Mouse (Mus musculus) limb, embryonic 11.5 days (tissue): ENCODE measurements around the gene Lamc3. TPM values are rescaled to one million over a fixed set of nuclear protein-coding genes. Genes with fewer than 3 reads are reported as not detected.

Source experiments
- ATAC-seq: fragments of 200-750 bp; cut with Nextera tagmentation; 2 replicates; pipeline ENCODE4 v1.8.0; 2017; ENCODE audit warnings: low read depth; ENCODE audit not compliant: insufficient number of reproducible peaks, low FRiP score, low TSS enrichment
- DNase-seq: peaks from one replicate; pipeline ENCODE4 v3.0.0-alpha.2; 2015; ENCODE audit warnings: low spot score
- H3K27ac ChIP-seq: fragments of 300-500 bp; sonication (generic); replicated peaks from 2 replicates; pipeline ENCODE4 v1.5.1; 2014; ENCODE audit warnings: low read depth, mild to moderate bottlenecking, low read length
- H3K27me3 ChIP-seq: fragments of 300-500 bp; sonication (generic); 2 replicates; pipeline ENCODE4 v1.6.1; 2014; ENCODE audit warnings: mild to moderate bottlenecking, low read length, mixed read lengths; ENCODE audit not compliant: control insufficient read depth, insufficient read depth
- H3K36me3 ChIP-seq: fragments of 300-500 bp; sonication (generic); 2 replicates; pipeline ENCODE4 v1.6.1; 2014; ENCODE audit warnings: mild to moderate bottlenecking, low read length, moderate library complexity, mixed read lengths; ENCODE audit not compliant: control insufficient read depth, insufficient read depth
- H3K4me1 ChIP-seq: fragments of 300-500 bp; sonication (generic); 2 replicates; pipeline ENCODE4 v1.6.1; 2014; ENCODE audit warnings: low read length, mixed read lengths; ENCODE audit not compliant: control insufficient read depth, insufficient read depth
- H3K4me2 ChIP-seq: fragments of 300-500 bp; sonication (generic); 2 replicates; pipeline ENCODE4 v1.6.1; 2014; ENCODE audit warnings: low read depth, mild to moderate bottlenecking, moderate library complexity; ENCODE audit not compliant: severe bottlenecking
- H3K4me3 ChIP-seq: fragments of 300-500 bp; sonication (generic); 2 replicates; pipeline ENCODE4 v1.5.1; 2014; ENCODE audit warnings: low read depth, low read length
- H3K9ac ChIP-seq: fragments of 300-500 bp; sonication (generic); 2 replicates; pipeline ENCODE4 v1.6.1; 2014; ENCODE audit warnings: mild to moderate bottlenecking, low read length
- H3K9me3 ChIP-seq: fragments of 300-500 bp; sonication (generic); 2 replicates; pipeline ENCODE4 v1.6.1; 2016; ENCODE audit warnings: low read length; ENCODE audit not compliant: control insufficient read depth
- WGBS: fragments of 180-500 bp; shearing (Covaris S2); extraction: QIAGEN DNeasy Blood & Tissue Kit; methylation state at CpG from one replicate; pipeline ENCODE4 v1.1.7; 2014; 5-methylcytosine and 5-hydroxymethylcytosine counted together
- polyA plus RNA-seq: library from polyadenylated mRNA; unstranded; fragments of >200 nt; fragmentation: Nextera tagmentation; extraction: Ambion mirVana; gene quantifications from 2 replicates; pipeline ENCODE4 v1.2.1, GENCODE M21; 2014

Lamc3 gene
- polyA plus RNA-seq, 1 experiment from 2014 or later = 0.13 TPM

DNA sequence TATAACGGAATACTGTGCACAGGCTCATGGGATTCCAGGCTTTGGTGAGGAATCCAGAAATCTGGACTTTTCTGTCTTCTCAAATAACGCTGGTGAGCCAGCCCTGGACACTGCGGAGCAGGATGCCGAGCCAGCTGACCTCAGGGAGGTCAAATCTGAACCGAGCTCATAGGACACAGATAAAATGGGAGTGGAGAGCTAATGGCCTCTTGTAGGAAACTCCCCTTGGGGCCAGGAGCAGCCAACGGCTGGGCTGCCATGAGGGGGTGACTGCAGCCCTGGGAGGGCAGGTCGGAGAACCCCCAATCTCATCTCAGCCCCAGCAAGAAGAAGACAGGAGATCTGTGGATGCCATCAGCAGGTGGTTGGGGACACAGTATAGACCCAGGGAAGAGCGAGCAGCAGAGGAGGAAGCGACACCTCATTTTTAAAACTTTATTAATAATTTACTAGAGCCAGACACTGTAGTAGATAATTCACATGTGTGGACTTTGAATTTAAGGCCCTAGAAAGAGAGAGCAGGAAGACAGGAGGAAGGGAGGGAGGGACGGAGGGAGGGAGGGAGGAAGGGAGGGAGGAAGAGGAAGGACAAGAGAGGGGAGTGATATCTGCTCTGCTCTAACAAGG is 18.4 kb upstream of the Lamc3 start:
- Histone ChIP-seq H3K4me2 (no peak overlapping the region), H3K27ac (no peak overlapping the region), H3K9me3 (no peaks in the 10 kb centered on the region), H3K27me3 (no peaks in the 10 kb centered on the region), H3K36me3 (no peaks in the 10 kb centered on the region), H3K4me3 (no peak overlapping the region), H3K4me1 (peaks cover 3% of the 10 kb centered on the region; the same call in 1 of the 2 replicates), H3K9ac (no peak overlapping the region)
- DNase-seq (no peak), ATAC-seq (no peak)
- 69% methylated on average over 10 of the region's 10 CpGs for WGBS

DNA sequence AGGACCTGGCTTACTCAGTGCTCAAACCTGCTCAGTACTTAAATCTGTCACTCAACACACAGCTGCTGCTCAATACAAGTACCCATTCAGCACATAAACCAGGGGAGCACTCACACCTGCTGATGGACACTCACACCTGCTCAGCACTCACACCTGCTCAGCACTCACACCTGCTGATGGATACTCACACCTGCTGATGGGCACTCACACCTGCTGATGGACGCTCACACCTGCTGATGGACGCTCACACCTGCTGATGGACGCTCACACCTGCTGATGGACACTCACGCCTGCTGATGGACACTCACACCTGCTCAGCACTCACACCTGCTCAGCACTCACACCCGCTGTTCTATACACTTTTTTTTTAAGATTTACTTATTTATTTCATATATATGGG is 17.4 kb upstream of the Lamc3 start:
- ATAC-seq = no peak
- Histone ChIP-seq H3K4me2 (no peak overlapping the region), H3K9ac (no peak overlapping the region), H3K4me3 (no peak overlapping the region), H3K9me3 (no peaks in the 10 kb centered on the region), H3K27ac (no peak overlapping the region), H3K27me3 (no peaks in the 10 kb centered on the region), H3K4me1 (peaks cover 3% of the 10 kb centered on the region; the same call in 1 of the 2 replicates), H3K36me3 (no peaks in the 10 kb centered on the region)
- no peak for DNase-seq
- WGBS = 94% methylated on average over 5 of the region's 5 CpGs

DNA sequence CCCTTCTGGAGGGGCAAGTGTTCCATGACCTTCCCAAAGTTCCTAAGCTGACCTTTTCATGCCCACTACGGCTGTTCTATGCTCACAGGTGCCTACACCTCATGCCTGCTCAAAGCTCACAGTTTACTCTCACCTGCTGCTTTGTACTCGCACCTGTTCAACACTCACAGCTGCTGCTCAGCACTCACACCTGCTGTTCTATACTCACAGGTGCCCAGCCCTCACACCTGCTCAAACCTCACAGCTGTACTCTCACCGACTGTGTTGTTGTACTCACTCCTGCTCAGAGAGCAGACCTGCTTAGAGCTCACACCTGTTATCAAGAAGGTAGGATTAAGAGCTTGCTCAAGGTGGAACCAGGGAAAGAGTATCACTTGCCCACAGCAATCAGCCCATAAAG is 16.4 kb upstream of the Lamc3 start:
- Histone ChIP-seq H3K9ac (no peak overlapping the region), H3K27me3 (no peaks in the 10 kb centered on the region), H3K9me3 (no peaks in the 10 kb centered on the region), H3K4me3 (no peak overlapping the region), H3K36me3 (no peaks in the 10 kb centered on the region), H3K27ac (no peak overlapping the region), H3K4me2 (no peak overlapping the region), H3K4me1 (peaks cover under 1% of the 10 kb centered on the region; the same call in 1 of the 2 replicates)
- ATAC-seq (no peak), DNase-seq (no peak)
- WGBS = 62% methylated on average over 3 of the region's 3 CpGs

DNA sequence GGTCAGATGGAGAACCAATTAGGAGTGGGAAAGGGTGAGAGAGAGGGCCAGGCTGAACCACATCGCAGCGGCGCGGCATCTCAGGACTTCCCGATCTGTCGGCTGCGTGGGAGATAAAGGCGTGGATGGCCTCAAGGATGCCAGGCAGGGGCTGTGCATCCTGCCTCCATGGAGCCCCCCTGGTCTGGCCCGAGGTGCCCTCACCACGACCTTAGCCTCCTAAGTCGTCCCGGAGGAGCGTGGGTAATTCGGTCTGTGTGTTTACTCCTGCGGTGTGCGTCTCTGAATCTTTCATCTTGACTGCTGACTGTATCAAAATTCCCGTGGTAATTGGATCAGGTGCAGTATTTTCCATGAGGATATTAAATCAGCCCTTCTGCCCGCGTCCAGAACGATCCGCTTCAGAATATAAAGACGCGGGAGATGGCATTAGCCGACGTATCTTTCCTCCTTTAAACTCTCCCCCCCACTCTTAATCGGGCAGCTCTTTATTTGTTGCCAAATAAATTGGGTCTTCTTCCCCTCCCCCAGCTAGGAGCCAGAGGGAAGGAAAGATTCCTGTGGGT is 12.7 kb upstream of the Lamc3 start:
- H3K4me2 ChIP-seq = no peak overlapping the region
- H3K9me3 ChIP-seq = no peaks in the 10 kb centered on the region
- H3K4me1 ChIP-seq = no peaks in the 10 kb centered on the region
- WGBS = 82% methylated on average over 26 of the region's 26 CpGs
- H3K27me3 ChIP-seq = no peaks in the 10 kb centered on the region; the same call in 1 of the 2 replicates
- H3K27ac ChIP-seq = no peak overlapping the region
- DNase-seq (no peak), ATAC-seq (no peak)
- H3K36me3 ChIP-seq = no peaks in the 10 kb centered on the region
- H3K4me3 ChIP-seq = no peak overlapping the region
- no peak overlapping the region for H3K9ac ChIP-seq

DNA sequence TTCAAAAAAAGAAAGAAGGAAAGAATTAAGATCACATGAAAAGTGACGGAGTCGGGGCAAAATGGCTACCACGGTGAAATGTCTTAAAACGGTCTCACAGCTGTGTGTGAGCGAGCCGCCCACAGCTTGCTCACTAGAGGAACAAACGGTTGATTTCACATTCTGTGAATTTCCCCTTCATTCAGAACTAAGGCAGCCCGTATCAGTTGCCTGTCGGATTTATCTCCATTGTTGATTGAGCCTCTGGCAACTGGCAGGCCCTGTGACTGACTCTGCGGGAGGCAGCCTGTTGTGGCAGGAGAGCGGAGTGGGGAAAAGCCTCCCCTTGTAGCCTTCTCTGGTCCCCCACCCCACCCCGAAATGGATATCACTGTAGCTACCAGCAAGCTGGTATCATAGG is 10.6 kb upstream of the Lamc3 start:
- no peak for ATAC-seq
- Histone ChIP-seq H3K4me2 (no peak overlapping the region), H3K36me3 (no peaks in the 10 kb centered on the region), H3K27me3 (peaks cover 7% of the 10 kb centered on the region; the same call in 1 of the 2 replicates), H3K9me3 (no peaks in the 10 kb centered on the region), H3K4me1 (no peaks in the 10 kb centered on the region), H3K27ac (no peak overlapping the region), H3K9ac (no peak overlapping the region), H3K4me3 (no peak overlapping the region)
- no peak for DNase-seq
- WGBS = 31% methylated on average over 12 of the region's 12 CpGs

DNA sequence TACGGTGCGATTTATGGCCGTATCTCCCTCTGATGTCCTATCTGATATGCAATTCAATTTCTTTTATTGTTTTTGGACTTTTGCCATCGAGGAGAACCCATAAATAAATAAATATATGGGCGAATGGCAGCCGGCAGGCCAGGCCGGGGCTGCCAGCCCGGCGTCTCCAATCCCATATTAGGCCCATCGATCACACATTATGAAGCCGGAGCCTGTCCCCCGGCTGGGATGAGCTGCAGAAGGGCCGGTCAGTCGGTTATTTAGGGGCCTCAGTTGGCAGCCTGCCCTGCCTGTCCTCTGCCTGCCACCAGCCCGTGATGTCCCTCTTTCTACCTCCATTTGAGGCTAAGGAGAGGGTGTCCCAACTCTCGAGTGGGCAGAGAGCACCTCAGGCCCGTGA is 8.5 kb upstream of the Lamc3 start:
- DNase-seq = no peak
- Histone ChIP-seq H3K27ac (no peak overlapping the region), H3K4me2 (no peak overlapping the region), H3K9ac (no peak overlapping the region), H3K4me1 (no peaks in the 10 kb centered on the region), H3K27me3 (peaks cover 18% of the 10 kb centered on the region), H3K36me3 (no peaks in the 10 kb centered on the region), H3K9me3 (no peaks in the 10 kb centered on the region), H3K4me3 (no peak overlapping the region)
- ATAC-seq = no peak
- 84% methylated on average over 17 of the region's 17 CpGs for WGBS

DNA sequence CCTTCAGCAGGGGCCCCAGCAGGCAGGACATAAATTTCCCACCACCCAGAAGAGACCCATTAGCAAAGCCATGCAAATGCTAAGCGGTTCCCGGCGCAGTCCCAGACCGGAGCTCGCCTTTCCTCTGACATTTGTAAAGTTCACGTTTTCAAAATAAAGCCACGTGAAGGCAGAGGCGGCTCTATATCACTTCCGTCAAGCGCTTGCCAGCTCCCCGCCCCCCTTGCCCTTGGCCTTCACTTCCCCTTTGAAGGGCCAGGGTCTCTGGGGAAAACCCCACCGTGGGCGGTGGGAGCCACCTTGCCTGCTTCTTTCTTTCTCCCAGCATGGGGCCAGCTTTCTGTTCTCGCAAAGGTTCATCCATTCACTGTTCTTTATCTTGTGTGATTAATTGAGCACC is 6.2 kb upstream of the Lamc3 start:
- H3K9me3 ChIP-seq = no peaks in the 10 kb centered on the region
- ATAC-seq (no peak), DNase-seq (no peak)
- H3K4me2 ChIP-seq = 0 out of 2 replicates have a peak overlapping the region, but pooled peaks have one; percentile 4
- H3K36me3 ChIP-seq = no peaks in the 10 kb centered on the region
- no peak overlapping the region for H3K4me3 ChIP-seq
- no peaks in the 10 kb centered on the region for H3K4me1 ChIP-seq
- WGBS = 5% methylated on average over 14 of the region's 14 CpGs
- H3K27ac ChIP-seq = no peak overlapping the region
- H3K9ac ChIP-seq = no peak overlapping the region
- peaks cover 25% of the 10 kb centered on the region for H3K27me3 ChIP-seq

DNA sequence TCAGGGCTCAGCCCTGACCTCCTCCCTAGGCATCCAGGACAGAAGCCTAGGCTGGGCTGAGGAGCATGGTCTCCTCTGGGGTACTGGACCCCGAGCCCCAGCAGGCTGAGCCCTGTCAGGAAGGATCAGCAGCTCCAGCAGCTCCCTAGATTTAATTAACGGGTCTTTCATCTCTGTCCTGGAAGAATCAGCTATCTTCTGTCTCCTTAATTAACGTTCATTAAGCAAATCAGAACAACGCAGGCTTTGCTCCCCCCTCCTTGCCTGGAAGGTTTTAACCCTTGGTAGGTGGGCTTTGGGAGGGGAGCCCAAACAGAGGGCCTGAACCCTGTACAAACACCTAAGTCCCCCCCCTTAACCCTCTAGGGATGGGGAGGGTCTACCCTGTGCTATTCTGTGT is 4.0 kb upstream of the Lamc3 start:
- no peak for DNase-seq
- H3K27me3 ChIP-seq = peaks cover 46% of the 10 kb centered on the region
- no peak overlapping the region for H3K9ac ChIP-seq
- H3K4me2 ChIP-seq = no peak overlapping the region
- H3K27ac ChIP-seq = no peak overlapping the region
- no peaks in the 10 kb centered on the region for H3K9me3 ChIP-seq
- no peak overlapping the region for H3K4me3 ChIP-seq
- no peaks in the 10 kb centered on the region for H3K4me1 ChIP-seq
- no peak for ATAC-seq
- H3K36me3 ChIP-seq = no peaks in the 10 kb centered on the region
- 24% methylated on average over 4 of the region's 4 CpGs for WGBS

DNA sequence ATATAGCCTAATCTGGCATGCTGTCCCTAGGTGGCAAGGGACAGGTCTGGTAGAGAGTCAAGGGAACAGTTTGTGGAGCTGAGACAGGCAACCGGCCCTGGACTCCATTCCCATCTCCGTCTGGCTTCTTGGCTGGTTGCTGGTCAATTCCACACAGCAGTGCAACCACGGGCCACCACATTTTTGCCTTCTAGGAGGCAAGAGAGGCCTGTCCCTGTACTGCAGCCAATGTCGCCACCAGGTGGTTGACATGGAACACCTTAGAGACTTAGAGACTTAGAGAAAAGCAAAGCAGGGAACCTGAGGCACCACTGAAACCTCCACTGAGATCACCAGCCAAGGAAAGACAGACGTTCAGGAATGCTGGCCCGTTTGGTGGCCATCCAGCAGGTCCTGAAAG is 2.3 kb upstream of the Lamc3 start:
- Histone ChIP-seq H3K4me2 (no peak overlapping the region), H3K27ac (no peak overlapping the region), H3K9me3 (no peaks in the 10 kb centered on the region), H3K9ac (no peak overlapping the region), H3K36me3 (no peaks in the 10 kb centered on the region), H3K27me3 (peaks cover 48% of the 10 kb centered on the region), H3K4me3 (no peak overlapping the region), H3K4me1 (no peaks in the 10 kb centered on the region)
- WGBS = 20% methylated on average over 6 of the region's 6 CpGs
- ATAC-seq (no peak), DNase-seq (peak; percentile 60)
